In the genomic region with DNA sequence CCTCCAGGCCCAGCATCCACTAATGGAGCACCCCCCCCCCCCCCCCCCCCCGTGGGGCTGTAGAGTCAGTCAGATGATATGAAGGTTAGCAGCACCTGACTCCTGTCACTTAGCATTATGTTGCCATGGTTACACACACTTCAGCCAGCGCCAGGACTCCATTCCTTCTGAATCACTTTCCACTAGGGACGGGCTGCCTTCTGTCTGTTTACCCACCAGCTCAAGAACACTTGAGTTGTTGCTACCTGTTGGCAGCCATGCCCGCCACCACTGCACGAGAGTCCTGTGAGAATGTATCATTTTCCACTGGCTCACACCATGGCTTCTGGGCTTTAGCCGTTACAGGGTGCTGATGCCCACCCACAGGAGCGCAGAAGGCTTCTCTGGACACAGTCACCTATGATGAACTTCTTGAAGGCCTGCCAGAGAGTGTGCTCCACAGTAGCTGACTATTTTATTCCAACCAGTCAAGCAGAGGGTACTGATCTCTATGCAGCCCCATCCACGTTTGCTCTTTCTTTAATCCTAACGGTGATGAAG, we compare ENCODE assay signal across 30 mouse cellular contexts. TPM values are rescaled to one million over a fixed set of nuclear protein-coding genes. Genes with fewer than 3 reads are reported as not detected.
DNase-seq lines count a peak whose midpoint lies in the region; ATAC-seq and TF ChIP-seq lines count a peak whose summit lies in the region.
"Had no signal": no experiment of that assay in that cellular context is flagged by ENCODE, and none has a peak within 500 bp of the region (broad histone marks: within the 10 kb centered on the region; RNA-seq: fewer than 3 reads in every experiment).

No protein-coding gene starts in this region.

- intact Hi-C loops in heart, postnatal 14 days (cut with DNase I): no loop called here
- intact Hi-C loops in left cerebral cortex, postnatal 10 days (cut with DNase I): no loop called here

- no peaks in the 10 kb centered on the region for H3K9me3 ChIP-seq in lung, embryonic 14.5 days (ENCODE audit: low read depth, low read length)
- H3K9me3 ChIP-seq: forebrain, embryonic 10.5 days; heart, embryonic 13.5 days; limb, embryonic 13.5 days; liver, embryonic 12.5 days; neural tube, embryonic 12.5 days had no signal

- no peaks in the 10 kb centered on the region for H3K27me3 ChIP-seq in lung, embryonic 14.5 days (ENCODE audit: insufficient read depth, low read length)
- H3K27me3 ChIP-seq: heart, embryonic 13.5 days; limb, embryonic 13.5 days; liver, embryonic 12.5 days; neural tube, embryonic 12.5 days had no signal

- peak overlapping the region; percentile 33; the same call in 1 of the 2 replicates for H3K27ac ChIP-seq in lung, embryonic 14.5 days (ENCODE audit: low read depth)
- H3K27ac ChIP-seq: forebrain, embryonic 10.5 days; heart, embryonic 13.5 days; hindbrain, embryonic 14.5 days; layer of hippocampus, adult 2 months; limb, embryonic 13.5 days; liver, embryonic 12.5 days; macrophage; neural tube, embryonic 12.5 days had no signal

- H3K4me1 ChIP-seq in lung, embryonic 14.5 days (ENCODE audit: insufficient read depth): no peaks in the 10 kb centered on the region
- H3K4me1 ChIP-seq: limb, embryonic 13.5 days; liver, embryonic 12.5 days; neural tube, embryonic 12.5 days had no signal

- H3K4me3 ChIP-seq in lung, embryonic 14.5 days (ENCODE audit: low read depth, low read length): no peak overlapping the region
- H3K4me3 ChIP-seq: forebrain, embryonic 10.5 days; heart, embryonic 13.5 days; layer of hippocampus, adult 2 months; limb, embryonic 13.5 days; liver, embryonic 12.5 days; neural tube, embryonic 12.5 days had no signal

- peaks cover 47% of the 10 kb centered on the region for H3K36me3 ChIP-seq in lung, embryonic 14.5 days (ENCODE audit: insufficient read depth)

- no peak for TF ChIP-seq CTCF in lung, embryonic 14.5 days (IDR thresholded peaks at IDR 0.05; ENCODE audit: low read depth)

- H3K9ac ChIP-seq in lung, embryonic 14.5 days: no peak overlapping the region
- H3K9ac ChIP-seq: heart, embryonic 13.5 days; hindbrain, embryonic 14.5 days; limb, embryonic 13.5 days; liver, embryonic 12.5 days; neural tube, embryonic 12.5 days had no signal

- DNase-seq in heart, adult 11 months: peak; percentile 91
- DNase-seq in heart, postnatal 14 days: no peak
- peak; percentile 20 for DNase-seq in MN1 (ENCODE audit: low spot score)
- DNase-seq in lung, embryonic 14.5 days: peak; percentile 67
- DNase-seq in lung, postnatal 25 days (ENCODE audit: low spot score): peak; percentile 89
- no peak for DNase-seq in left cerebral cortex, postnatal 10 days (ENCODE audit: extremely low spot score in 1 of 2, low spot score in 2 of 2)
- no peak for DNase-seq in right cerebral cortex, postnatal 36 days (ENCODE audit: low spot score in 2 of 2)
- DNase-seq: cerebellum, adult 18-20 months; cerebellum, postnatal 14 days; gastrocnemius, postnatal 10 days; heart, adult 18-20 months; kidney, adult 2 months; kidney, postnatal 10 days; layer of hippocampus, postnatal 36 days; right cerebral cortex, postnatal 4 days; thymus, postnatal 25 days had no signal

- H3K4me2 ChIP-seq in lung, embryonic 14.5 days: no peak overlapping the region
- H3K4me2 ChIP-seq: heart, embryonic 13.5 days; hindbrain, embryonic 14.5 days; limb, embryonic 13.5 days; liver, embryonic 12.5 days; neural tube, embryonic 12.5 days had no signal

- 0 out of 2 replicates have a peak, but pooled peaks have one; percentile 21 for ATAC-seq in lung, embryonic 14.5 days (ENCODE audit: insufficient read depth)
- ATAC-seq: forebrain, embryonic 16.5 days; liver, embryonic 12.5 days had no signal

- WGBS in lung, embryonic 14.5 days: 53% methylated on average over 9 of the region's 9 CpGs

RNA-seq across cellular contexts. Expression of a gene that starts 23.7 kb away (rescaled TPM):
- total RNA-seq in heart, postnatal 14 days (2021): 100 to 1,000 TPM; 133 to 162 TPM
- polyA plus RNA-seq in lung, embryonic 14.5 days (2014; fragmentation: Nextera tagmentation; extraction: Ambion mirVana): 123 and 125 TPM in 2 replicates
- 10 to 100 TPM; 71.5 to 72.7 TPM for total RNA-seq in left cerebral cortex, postnatal 10 days (2021)

RNA-seq across cellular contexts. Expression of a gene that starts 24.2 kb away (rescaled TPM):
- total RNA-seq in heart, postnatal 14 days (2021): 10 to 100 TPM; 60.7 to 61.7 TPM
- 55.1 and 57.5 TPM in 2 replicates for polyA plus RNA-seq in lung, embryonic 14.5 days (2014; fragmentation: Nextera tagmentation; extraction: Ambion mirVana)
- 10 to 100 TPM; 78.6 to 79.8 TPM for total RNA-seq in left cerebral cortex, postnatal 10 days (2021)

RNA-seq across cellular contexts. Expression of a gene that starts 24.7 kb away (rescaled TPM):
- 1 to 10 TPM; 3.4 to 3.5 TPM for total RNA-seq in heart, postnatal 14 days (2021)
- polyA plus RNA-seq in lung, embryonic 14.5 days (2014; fragmentation: Nextera tagmentation; extraction: Ambion mirVana): 1.6 and 1.7 TPM in 2 replicates
- total RNA-seq in left cerebral cortex, postnatal 10 days (2021): 1 to 10 TPM; 8.1 to 8.2 TPM

RNA-seq across cellular contexts. Expression of a gene that starts 24.7 kb away (rescaled TPM):
- not detected for total RNA-seq in heart, postnatal 14 days (2021)
- polyA plus RNA-seq in lung, embryonic 14.5 days (2014; fragmentation: Nextera tagmentation; extraction: Ambion mirVana): not detected in 2 replicates
- total RNA-seq in left cerebral cortex, postnatal 10 days (2021): not detected
- total RNA-seq: adrenal gland, postnatal 4 days; gastrocnemius, postnatal 10 days; heart, adult 18-20 months; heart, postnatal 25 days; layer of hippocampus, adult 2 months; left cerebral cortex, postnatal 14 days had no signal
- polyA plus RNA-seq: embryonic facial prominence, embryonic 11.5 days; forebrain, embryonic 10.5 days; forebrain, embryonic 16.5 days; heart, embryonic 13.5 days; hindbrain, embryonic 14.5 days; intestine, embryonic 14.5 days; limb, embryonic 13.5 days; liver, embryonic 12.5 days; neural tube, embryonic 12.5 days had no signal

RNA-seq across cellular contexts. Expression of a gene that starts 48.8 kb away (rescaled TPM):
- total RNA-seq in heart, postnatal 14 days (2021): 10 to 100 TPM; 39.8 to 41.0 TPM
- polyA plus RNA-seq in lung, embryonic 14.5 days (2014; fragmentation: Nextera tagmentation; extraction: Ambion mirVana): 1.7 and 1.8 TPM in 2 replicates
- 1 to 10 TPM; 4.0 to 5.4 TPM for total RNA-seq in left cerebral cortex, postnatal 10 days (2021)

Comparison
In these comparisons a context has a peak if more than half of its experiments do, and no peak if none do; other contexts are left out.
1. DNase-seq: peak in heart, adult 11 months (single experiment), MN1 (single experiment), lung, embryonic 14.5 days (single experiment) and lung, postnatal 25 days (single experiment); none in heart, postnatal 14 days (0 of 2), left cerebral cortex, postnatal 10 days (0 of 2) and right cerebral cortex, postnatal 36 days (0 of 2).